ENCODE assay signal across 9 mouse cellular contexts in genomic region chr5:142963705-142964494, GRCm38 (mm10). TPM values are rescaled to one million over a fixed set of nuclear protein-coding genes. Genes with fewer than 3 reads are reported as not detected.
DNase-seq lines count a peak whose midpoint lies in the region; ATAC-seq and TF ChIP-seq lines count a peak whose summit lies in the region.
"Had no signal": no experiment of that assay in that cellular context is flagged by ENCODE, and none has a peak within 500 bp of the region (broad histone marks: within the 10 kb centered on the region; RNA-seq: fewer than 3 reads in every experiment).

No protein-coding gene starts in this region.

- no peak for DNase-seq in gastrocnemius, adult 2 months
- DNase-seq in gastrocnemius, adult 18-20 months (ENCODE audit: low spot score) = no peak
- DNase-seq in 416B (ENCODE audit: low read depth) = peak; percentile 66
- peak; percentile 87 for DNase-seq in telencephalon, adult 2 months (ENCODE audit: low read depth, low spot score)
- no peak for DNase-seq in spleen, postnatal 4 days (ENCODE audit: low spot score in 2 of 2)

- ATAC-seq in embryonic facial prominence, embryonic 12.5 days (ENCODE audit: insufficient number of reproducible peaks, insufficient read depth, low FRiP score, low TSS enrichment) = no peak
- ATAC-seq in hindbrain, embryonic 16.5 days = no peak
- no peak for ATAC-seq in liver, embryonic 16.5 days (ENCODE audit: low read depth)

- H3K4me2 ChIP-seq in embryonic facial prominence, embryonic 12.5 days (replicated peaks) = peak overlapping the region; percentile 96
- peak overlapping the region; percentile 97 for H3K4me2 ChIP-seq in hindbrain, embryonic 16.5 days (ENCODE audit: low read length)
- H3K4me2 ChIP-seq in liver, embryonic 16.5 days (ENCODE audit: low read depth, low read length) = peak overlapping the region; percentile 46

- peaks cover 35% of the 10 kb centered on the region for H3K4me1 ChIP-seq in embryonic facial prominence, embryonic 12.5 days
- peaks cover 35% of the 10 kb centered on the region for H3K4me1 ChIP-seq in hindbrain, embryonic 16.5 days (ENCODE audit: control insufficient read depth, insufficient read depth, low read depth, low read length)
- peaks cover 12% of the 10 kb centered on the region for H3K4me1 ChIP-seq in liver, embryonic 16.5 days (ENCODE audit: control insufficient read depth, low read depth, low read length)

- H3K27ac ChIP-seq in gastrocnemius, adult 2 months = peak overlapping the region; percentile 86
- peak overlapping the region; percentile 98 for H3K27ac ChIP-seq in embryonic facial prominence, embryonic 12.5 days
- peak overlapping the region; percentile 97 for H3K27ac ChIP-seq in hindbrain, embryonic 16.5 days (ENCODE audit: low read depth, low read length)
- H3K27ac ChIP-seq in liver, embryonic 16.5 days (ENCODE audit: low read length) = no peak overlapping the region; the same call in 1 of the 2 replicates

- no peaks in the 10 kb centered on the region for H3K9me3 ChIP-seq in embryonic facial prominence, embryonic 12.5 days
- H3K9me3 ChIP-seq in hindbrain, embryonic 16.5 days (ENCODE audit: control insufficient read depth, low read length) = no peaks in the 10 kb centered on the region
- H3K9me3 ChIP-seq in liver, embryonic 16.5 days (replicated peaks; ENCODE audit: control insufficient read depth, low read length) = no peaks in the 10 kb centered on the region

- intact Hi-C loops in gastrocnemius, adult 2 months (cut with DNase I) = no loop called here

- 46% methylated on average over 17 of the region's 17 CpGs for whole genome bisulfite sequencing in embryonic facial prominence, embryonic 12.5 days
- WGBS in hindbrain, embryonic 16.5 days = 18% methylated on average over 17 of the region's 17 CpGs
- 44% methylated on average over 17 of the region's 17 CpGs for WGBS in liver, embryonic 16.5 days (ENCODE audit: insufficient replicate concordance)

- H3K4me3 ChIP-seq in gastrocnemius, adult 2 months = peak overlapping the region; percentile 81
- peak overlapping the region; percentile 100 for H3K4me3 ChIP-seq in embryonic facial prominence, embryonic 12.5 days
- peak overlapping the region; percentile 96 for H3K4me3 ChIP-seq in hindbrain, embryonic 16.5 days (ENCODE audit: low read length)
- peak overlapping the region; percentile 38 for H3K4me3 ChIP-seq in liver, embryonic 16.5 days (ENCODE audit: low read depth, low read length)

- no peak for TF ChIP-seq CTCF in gastrocnemius, adult 2 months (IDR thresholded peaks at IDR 0.05)

- H3K27me3 ChIP-seq in embryonic facial prominence, embryonic 12.5 days = no peaks in the 10 kb centered on the region
- H3K27me3 ChIP-seq in hindbrain, embryonic 16.5 days (replicated peaks; ENCODE audit: control insufficient read depth, insufficient read depth, low read length) = no peaks in the 10 kb centered on the region
- peaks cover 50% of the 10 kb centered on the region for H3K27me3 ChIP-seq in liver, embryonic 16.5 days (ENCODE audit: control insufficient read depth, insufficient read depth, low read depth, low read length)

- peaks cover 28% of the 10 kb centered on the region for H3K36me3 ChIP-seq in embryonic facial prominence, embryonic 12.5 days
- H3K36me3 ChIP-seq in hindbrain, embryonic 16.5 days (ENCODE audit: control insufficient read depth, insufficient read depth, low read length) = no peaks in the 10 kb centered on the region
- H3K36me3 ChIP-seq in liver, embryonic 16.5 days (ENCODE audit: control insufficient read depth, insufficient read depth) = no peaks in the 10 kb centered on the region
- H3K36me3 ChIP-seq: G1E had no signal

- peak overlapping the region; percentile 100 for H3K9ac ChIP-seq in embryonic facial prominence, embryonic 12.5 days
- H3K9ac ChIP-seq in hindbrain, embryonic 16.5 days (ENCODE audit: low read depth, low read length) = peak overlapping the region; percentile 97
- H3K9ac ChIP-seq in liver, embryonic 16.5 days (ENCODE audit: low read depth, low read length) = no peak overlapping the region

RNA-seq across cellular contexts. Expression of gene Fscn1, which starts 3.8 kb away (rescaled TPM):
- total RNA-seq in gastrocnemius, adult 2 months (2021) = 1 to 10 TPM; 4.4 to 7.3 TPM
- 1 to 10 TPM; 3.7 to 8.5 TPM for total RNA-seq in gastrocnemius, adult 18-20 months (2021)
- polyA plus RNA-seq in embryonic facial prominence, embryonic 12.5 days (2016; fragmentation: Nextera tagmentation; extraction: Ambion mirVana) = 506 and 520 TPM in 2 replicates
- polyA plus RNA-seq in hindbrain, embryonic 16.5 days (2015; fragmentation: Nextera tagmentation; extraction: Ambion mirVana) = 478 and 522 TPM in 2 replicates
- 19.6 and 20.4 TPM in 2 replicates for polyA plus RNA-seq in liver, embryonic 16.5 days (2015; fragmentation: Nextera tagmentation; extraction: Ambion mirVana)
- total RNA-seq: G1E had no signal
- polyA plus RNA-seq: G1E had no signal

RNA-seq across cellular contexts. Expression of gene Actb, which starts 57.3 kb away (rescaled TPM):
- 100 to 1,000 TPM; 365 to 571 TPM for total RNA-seq in gastrocnemius, adult 2 months (2021)
- 100 to 1,000 TPM; 452 to 583 TPM for total RNA-seq in gastrocnemius, adult 18-20 months (2021)
- polyA plus RNA-seq in embryonic facial prominence, embryonic 12.5 days (2016; fragmentation: Nextera tagmentation; extraction: Ambion mirVana) = 13,963 and 14,730 TPM in 2 replicates
- polyA plus RNA-seq in hindbrain, embryonic 16.5 days (2015; fragmentation: Nextera tagmentation; extraction: Ambion mirVana) = 11,512 and 13,219 TPM in 2 replicates
- 6,197 and 6,568 TPM in 2 replicates for polyA plus RNA-seq in liver, embryonic 16.5 days (2015; fragmentation: Nextera tagmentation; extraction: Ambion mirVana)

Comparison
In these comparisons a context has a peak if more than half of its experiments do, and no peak if none do; other contexts are left out.
1. DNase-seq: peak in 416B (single experiment) and telencephalon, adult 2 months (single experiment); none in gastrocnemius, adult 2 months (single experiment), gastrocnemius, adult 18-20 months (single experiment) and spleen, postnatal 4 days (0 of 2).
2. H3K4me3 ChIP-seq: peak in every context shown above with its lines; median percentile 100 in embryonic facial prominence, embryonic 12.5 days; 96 in hindbrain, embryonic 16.5 days; 81 in gastrocnemius, adult 2 months; 38 in liver, embryonic 16.5 days.
3. H3K4me2 ChIP-seq: peak in every context shown above with its lines; median percentile 97 in hindbrain, embryonic 16.5 days; 96 in embryonic facial prominence, embryonic 12.5 days; 46 in liver, embryonic 16.5 days.
4. RNA of gene Fscn1, which starts 3.8 kb away (polyA plus RNA-seq): 506 to 520 TPM in embryonic facial prominence, embryonic 12.5 days and 478 to 522 TPM in hindbrain, embryonic 16.5 days; 19.6 to 20.4 TPM in liver, embryonic 16.5 days; every median in the first group is over 10 times any median in the second.